8 mouse cellular contexts compared by ENCODE assay signal in genomic region chr12:21264241-21264640, GRCm38 (mm10). TPM values are rescaled to one million over a fixed set of nuclear protein-coding genes. Genes with fewer than 3 reads are reported as not detected.
A peak's percentile ranks its signal among the peaks of the same experiment; 100 is the strongest.
DNase-seq lines count a peak whose midpoint lies in the region; ATAC-seq lines count a peak whose summit lies in the region.
"Had no signal": no experiment of that assay in that cellular context is flagged by ENCODE, and none has a peak within 500 bp of the region (broad histone marks: within the 10 kb centered on the region; RNA-seq: fewer than 3 reads in every experiment).

No protein-coding gene starts in this region.

- intact Hi-C loops in left cerebral cortex, postnatal 36 days (cut with DNase I): no loop called here

- no peaks in the 10 kb centered on the region for H3K79me2 ChIP-seq in macrophage (ENCODE audit: inconsistent target)

- H3K9ac ChIP-seq in embryonic facial prominence, embryonic 15.5 days: no peak overlapping the region
- H3K9ac ChIP-seq in kidney, embryonic 16.5 days (replicated peaks; ENCODE audit: low read length): 0 out of 2 replicates have a peak overlapping the region, but pooled peaks have one; percentile 1

- no peak overlapping the region for H3K4me3 ChIP-seq in embryonic facial prominence, embryonic 15.5 days (replicated peaks)
- no peak overlapping the region for H3K4me3 ChIP-seq in kidney, embryonic 16.5 days (ENCODE audit: low read length)
- no peak overlapping the region for H3K4me3 ChIP-seq in macrophage (ENCODE audit: inconsistent target)
- H3K4me3 ChIP-seq: erythroblast, embryonic 14.5 days had no signal

- H3K4me1 ChIP-seq in embryonic facial prominence, embryonic 15.5 days: no peaks in the 10 kb centered on the region
- H3K4me1 ChIP-seq in kidney, embryonic 16.5 days (ENCODE audit: insufficient read depth, low read length): peaks cover 5% of the 10 kb centered on the region

- H3K27me3 ChIP-seq in embryonic facial prominence, embryonic 15.5 days: no peaks in the 10 kb centered on the region
- no peaks in the 10 kb centered on the region for H3K27me3 ChIP-seq in kidney, embryonic 16.5 days (ENCODE audit: insufficient read depth, low read length)

- H3K27ac ChIP-seq in embryonic facial prominence, embryonic 15.5 days (replicated peaks): 0 out of 2 replicates have a peak overlapping the region, but pooled peaks have one; percentile 9
- H3K27ac ChIP-seq in kidney, embryonic 16.5 days (ENCODE audit: low read length): peak overlapping the region; percentile 74
- H3K27ac ChIP-seq in macrophage: peak overlapping the region; percentile 49

- WGBS in embryonic facial prominence, embryonic 15.5 days: 72% methylated on average over 5 of the region's 5 CpGs
- WGBS in kidney, embryonic 16.5 days: 75% methylated on average over 5 of the region's 5 CpGs
- 17% methylated on average over 5 of the region's 5 CpGs for WGBS in macrophage (ENCODE audit: missing documents)

- no peak for ATAC-seq in embryonic facial prominence, embryonic 15.5 days (ENCODE audit: insufficient number of reproducible peaks, low FRiP score, low TSS enrichment, low read depth)
- no peak for ATAC-seq in kidney, embryonic 16.5 days (ENCODE audit: low FRiP score, low TSS enrichment)

- H3K36me3 ChIP-seq in embryonic facial prominence, embryonic 15.5 days: peaks cover 45% of the 10 kb centered on the region
- H3K36me3 ChIP-seq in kidney, embryonic 16.5 days (ENCODE audit: insufficient read depth, low read length): peaks cover 52% of the 10 kb centered on the region
- H3K36me3 ChIP-seq in macrophage (ENCODE audit: inconsistent target): no peaks in the 10 kb centered on the region

- no peaks in the 10 kb centered on the region for H3K9me3 ChIP-seq in embryonic facial prominence, embryonic 15.5 days (replicated peaks)
- no peaks in the 10 kb centered on the region for H3K9me3 ChIP-seq in kidney, embryonic 16.5 days (ENCODE audit: low read length)

- H3K4me2 ChIP-seq in embryonic facial prominence, embryonic 15.5 days (replicated peaks): no peak overlapping the region
- H3K4me2 ChIP-seq in kidney, embryonic 16.5 days (replicated peaks; ENCODE audit: low read depth, low read length): no peak overlapping the region

- DNase-seq in heart, adult 8-10 months (ENCODE audit: low spot score): peak; percentile 85
- no peak for DNase-seq in left cerebral cortex, postnatal 36 days (ENCODE audit: low spot score in 2 of 2)
- no peak for DNase-seq in frontal cortex, postnatal 10 days (ENCODE audit: low spot score in 2 of 2)
- DNase-seq in adipocyte (ENCODE audit: low spot score): no peak

RNA-seq across cellular contexts. Expression of gene Cpsf3, which starts 20.9 kb away (rescaled TPM):
- polyA plus RNA-seq in embryonic facial prominence, embryonic 15.5 days (2015; fragmentation: Nextera tagmentation; extraction: Ambion mirVana): 89.6 and 96.8 TPM in 2 replicates
- total RNA-seq in heart, adult 8-10 months (2022): 10 to 100 TPM; 36.6 to 37.8 (median 37.7) TPM
- polyA plus RNA-seq in kidney, embryonic 16.5 days (2015; fragmentation: Nextera tagmentation; extraction: Ambion mirVana): 118 and 123 TPM in 2 replicates
- total RNA-seq in macrophage (2018; cell fraction: chromatin; rRNA removed): 100 to 1,000 TPM in 6 of 26 experiments, 10 to 100 TPM in 20; 13.2 to 105 (median 59.4) TPM
- total RNA-seq in macrophage (2018; cell fraction: cytosol; rRNA removed): 10 to 100 TPM; 27.8 to 44.6 (median 38.7) TPM
- 10 to 100 TPM; 14.5 to 96.3 (median 47.1) TPM for total RNA-seq in macrophage (2018; cell fraction: nucleus; rRNA removed)
- 39.6 to 58.9 TPM (median 52.0 TPM) in 3 replicates for polyA plus RNA-seq in macrophage (2018)
- total RNA-seq in left cerebral cortex, postnatal 36 days (2021): 10 to 100 TPM; 42.2 to 47.4 TPM

RNA-seq across cellular contexts. Expression of gene Itgb1bp1, which starts 21.8 kb away (rescaled TPM):
- polyA plus RNA-seq in embryonic facial prominence, embryonic 15.5 days (2015; fragmentation: Nextera tagmentation; extraction: Ambion mirVana): 52.6 and 54.2 TPM in 2 replicates
- 10 to 100 TPM; 41.9 to 54.9 (median 43.9) TPM for total RNA-seq in heart, adult 8-10 months (2022)
- polyA plus RNA-seq in kidney, embryonic 16.5 days (2015; fragmentation: Nextera tagmentation; extraction: Ambion mirVana): 46.4 and 46.9 TPM in 2 replicates
- total RNA-seq in macrophage (2018; cell fraction: chromatin; rRNA removed): 10 to 100 TPM; 11.0 to 83.3 (median 35.0) TPM
- 10 to 100 TPM; 33.5 to 62.3 (median 41.3) TPM for total RNA-seq in macrophage (2018; cell fraction: cytosol; rRNA removed)
- 10 to 100 TPM; 17.4 to 57.7 (median 29.1) TPM for total RNA-seq in macrophage (2018; cell fraction: nucleus; rRNA removed)
- 36.8 to 42.4 TPM (median 38.6 TPM) in 3 replicates for polyA plus RNA-seq in macrophage (2018)
- 10 to 100 TPM; 31.2 to 34.3 TPM for total RNA-seq in left cerebral cortex, postnatal 36 days (2021)

RNA-seq across cellular contexts. Expression of gene Iah1, which starts 51.9 kb away (rescaled TPM):
- 48.6 and 51.5 TPM in 2 replicates for polyA plus RNA-seq in embryonic facial prominence, embryonic 15.5 days (2015; fragmentation: Nextera tagmentation; extraction: Ambion mirVana)
- 10 to 100 TPM; 13.4 to 20.0 (median 16.6) TPM for total RNA-seq in heart, adult 8-10 months (2022)
- 92.3 and 92.6 TPM in 2 replicates for polyA plus RNA-seq in kidney, embryonic 16.5 days (2015; fragmentation: Nextera tagmentation; extraction: Ambion mirVana)
- total RNA-seq in macrophage (2018; cell fraction: chromatin; rRNA removed): 10 to 100 TPM in 23 of 26 experiments, 1 to 10 TPM in 3; 6.0 to 24.6 (median 15.6) TPM
- 10 to 100 TPM; 32.6 to 44.2 (median 39.0) TPM for total RNA-seq in macrophage (2018; cell fraction: cytosol; rRNA removed)
- 10 to 100 TPM in 25 of 26 experiments, 1 to 10 TPM in 1; 9.8 to 39.1 (median 19.7) TPM for total RNA-seq in macrophage (2018; cell fraction: nucleus; rRNA removed)
- polyA plus RNA-seq in macrophage (2018): 30.1 to 45.1 TPM (median 38.8 TPM) in 3 replicates
- total RNA-seq in left cerebral cortex, postnatal 36 days (2021): 10 to 100 TPM; 12.7 to 14.5 TPM

Comparison
In these comparisons a context has a peak if more than half of its experiments do, and no peak if none do; other contexts are left out.
1. H3K27ac ChIP-seq: peak in every context shown above with its lines; median percentile 74 in kidney, embryonic 16.5 days; 49 in macrophage; 9 in embryonic facial prominence, embryonic 15.5 days.